Mouse (Mus musculus) retina, postnatal 7 days (tissue): ENCODE measurements around the gene Camk1d.
"Not testable (repeated sequence)": the region's sequence is repeated elsewhere in the genome, so short reads cannot be mapped to it uniquely, and the experiment has no call there.

Experiments
- DNase-seq: peaks from one replicate; pipeline ENCODE4 v3.0.0-alpha.2; 2012; ENCODE audit warnings: low read depth, low spot score

Gene Camk1d

GRCm38 (mm10) chr2:5613651-5614307, 100.5 kb downstream of the Camk1d start:
- DNase-seq, result no peak

GRCm38 (mm10) chr2:5611601-5612000, 102.7 kb downstream of the Camk1d start:
- no peak for DNase-seq

GRCm38 (mm10) chr2:5610521-5610920, 103.8 kb downstream of the Camk1d start:
- no peak for DNase-seq

- DNase-seq, result no peak
Measured at GRCm38 (mm10) chr2:5607920-5608841, 106.1 kb downstream of the Camk1d start.

- no peak for DNase-seq
Measured at GRCm38 (mm10) chr2:5605849-5606248, 108.5 kb downstream of the Camk1d start.

- DNase-seq, result no peak
Measured at GRCm38 (mm10) chr2:5602044-5602443, 112.3 kb downstream of the Camk1d start.

- DNase-seq, result not testable (repeated sequence)
Measured at GRCm38 (mm10) chr2:5601243-5601642, 113.1 kb downstream of the Camk1d start.

- DNase-seq, result no peak
Measured at GRCm38 (mm10) chr2:5600183-5600962, 113.9 kb downstream of the Camk1d start.

- no peak for DNase-seq
Measured at GRCm38 (mm10) chr2:5599713-5600112, 114.6 kb downstream of the Camk1d start.

GRCm38 (mm10) chr2:5598533-5598932, 115.8 kb downstream of the Camk1d start:
- DNase-seq, result no peak

- no peak for DNase-seq
Measured at GRCm38 (mm10) chr2:5596882-5597281, 117.4 kb downstream of the Camk1d start.

GRCm38 (mm10) chr2:5595356-5596191, 118.7 kb downstream of the Camk1d start:
- DNase-seq, result no peak

- no peak for DNase-seq
Measured at GRCm38 (mm10) chr2:5592461-5593136, 121.7 kb downstream of the Camk1d start.

GRCm38 (mm10) chr2:5590074-5590473, 124.2 kb downstream of the Camk1d start:
- DNase-seq, result no peak

GRCm38 (mm10) chr2:5589163-5589562, 125.2 kb downstream of the Camk1d start:
- DNase-seq, result no peak

GRCm38 (mm10) chr2:5588329-5588982, 125.9 kb downstream of the Camk1d start:
- DNase-seq, result no peak

- no peak for DNase-seq
Measured at GRCm38 (mm10) chr2:5584318-5585027, 129.8 kb downstream of the Camk1d start.

GRCm38 (mm10) chr2:5579391-5579790, 134.9 kb downstream of the Camk1d start:
- DNase-seq, result no peak

GRCm38 (mm10) chr2:5577399-5578129, 136.8 kb downstream of the Camk1d start:
- DNase-seq, result no peak
